ENCODE assay signal across 8 mouse cellular contexts in the genomic region with DNA sequence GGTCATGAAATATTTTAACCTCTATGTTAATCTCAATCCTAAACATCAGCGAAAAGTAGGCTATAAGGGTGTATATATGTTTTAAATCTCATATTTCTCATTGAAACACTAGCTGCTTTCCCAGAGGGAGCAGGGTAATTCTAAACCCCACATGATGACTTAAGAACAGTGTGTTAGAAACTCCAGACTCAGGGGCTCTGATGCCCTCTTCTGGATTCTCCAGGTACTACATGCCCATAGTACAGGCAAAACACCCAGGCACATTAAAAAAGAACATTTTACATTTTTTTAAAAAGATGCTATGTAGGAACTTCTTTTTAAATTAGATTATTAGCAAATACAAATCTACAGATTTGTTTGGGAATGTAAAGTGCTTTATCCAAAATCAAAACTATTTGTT. TPM values are rescaled to one million over a fixed set of nuclear protein-coding genes. Genes with fewer than 3 reads are reported as not detected.
A peak's percentile ranks its signal among the peaks of the same experiment; 100 is the strongest.
DNase-seq lines count a peak whose midpoint lies in the region; ATAC-seq lines count a peak whose summit lies in the region.

No protein-coding gene starts in this region.

- H3K4me3 ChIP-seq in embryonic facial prominence, embryonic 14.5 days (ENCODE audit: low read depth, low read length): no peak overlapping the region
- H3K4me3 ChIP-seq in limb, embryonic 11.5 days (ENCODE audit: low read depth, low read length): no peak overlapping the region

- peak; percentile 14 for DNase-seq in ovary, postnatal 10 days (ENCODE audit: low spot score)
- DNase-seq in ovary, adult 18-20 months (ENCODE audit: low spot score): no peak
- DNase-seq in adrenal gland, postnatal 14 days: peak; percentile 70
- DNase-seq in embryonic facial prominence, embryonic 14.5 days (ENCODE audit: low spot score): peak; percentile 83
- DNase-seq in induced T-regulatory cell, adult 2 months (ENCODE audit: low read depth): peak; percentile 90
- DNase-seq in limb, embryonic 11.5 days (ENCODE audit: low spot score): peak; percentile 81
- DNase-seq in retina, postnatal 1 day: peak; percentile 78

- H3K27ac ChIP-seq in embryonic facial prominence, embryonic 14.5 days (replicated peaks; ENCODE audit: low read depth, low read length): no peak overlapping the region
- H3K27ac ChIP-seq in limb, embryonic 11.5 days (replicated peaks; ENCODE audit: low read depth, low read length): no peak overlapping the region

- H3K9ac ChIP-seq in embryonic facial prominence, embryonic 14.5 days (ENCODE audit: low read depth, low read length): no peak overlapping the region
- H3K9ac ChIP-seq in limb, embryonic 11.5 days (ENCODE audit: low read length): no peak overlapping the region

- WGBS in embryonic facial prominence, embryonic 14.5 days: 11% methylated on average over 1 of the region's 1 CpGs
- WGBS in limb, embryonic 11.5 days: 53% methylated on average over 1 of the region's 1 CpGs

- peaks cover 9% of the 10 kb centered on the region for H3K4me1 ChIP-seq in embryonic facial prominence, embryonic 14.5 days (ENCODE audit: control insufficient read depth, insufficient read depth, low read length)
- H3K4me1 ChIP-seq in limb, embryonic 11.5 days (ENCODE audit: control insufficient read depth, insufficient read depth, low read length): peaks cover 8% of the 10 kb centered on the region; the same call in 1 of the 2 replicates

- no peak overlapping the region for H3K4me2 ChIP-seq in embryonic facial prominence, embryonic 14.5 days (ENCODE audit: low read depth, low read length)
- H3K4me2 ChIP-seq in limb, embryonic 11.5 days (ENCODE audit: low read depth, severe bottlenecking): no peak overlapping the region

- peaks cover 19% of the 10 kb centered on the region; the same call in 1 of the 2 replicates for H3K36me3 ChIP-seq in embryonic facial prominence, embryonic 14.5 days (ENCODE audit: control insufficient read depth, insufficient read depth, low read length)
- H3K36me3 ChIP-seq in limb, embryonic 11.5 days (ENCODE audit: control insufficient read depth, insufficient read depth, low read length): no peaks in the 10 kb centered on the region

- ATAC-seq in embryonic facial prominence, embryonic 14.5 days (ENCODE audit: low read depth): no peak
- ATAC-seq in limb, embryonic 11.5 days (ENCODE audit: insufficient number of reproducible peaks, low FRiP score, low TSS enrichment, low read depth): no peak
- ATAC-seq in monocyte, adult 5-6 weeks (replicated peaks; ENCODE audit: insufficient number of reproducible peaks, low FRiP score, low TSS enrichment, poor library complexity, severe bottlenecking): no peak

- no peaks in the 10 kb centered on the region for H3K27me3 ChIP-seq in embryonic facial prominence, embryonic 14.5 days (replicated peaks; ENCODE audit: control insufficient read depth, insufficient read depth, low read length)
- no peaks in the 10 kb centered on the region for H3K27me3 ChIP-seq in limb, embryonic 11.5 days (ENCODE audit: control insufficient read depth, insufficient read depth, low read length)

- no peaks in the 10 kb centered on the region for H3K9me3 ChIP-seq in embryonic facial prominence, embryonic 14.5 days (ENCODE audit: control insufficient read depth, low read length)
- no peaks in the 10 kb centered on the region for H3K9me3 ChIP-seq in limb, embryonic 11.5 days (ENCODE audit: control insufficient read depth, low read length)

RNA-seq across cellular contexts. Expression of a gene that starts 3.4 kb away (rescaled TPM):
- 11.0 and 13.9 TPM in 2 replicates for total RNA-seq in adrenal gland, postnatal 14 days (2021)
- 29.0 and 32.1 TPM in 2 replicates for polyA plus RNA-seq in embryonic facial prominence, embryonic 14.5 days (2014; fragmentation: Nextera tagmentation; extraction: Ambion mirVana)
- polyA plus RNA-seq in limb, embryonic 11.5 days (2014; fragmentation: Nextera tagmentation; extraction: Ambion mirVana): 38.5 and 38.7 TPM in 2 replicates
- total RNA-seq in monocyte, adult 5-6 weeks (2017): 8.4 to 15.0 TPM (median 11.8 TPM) in 3 replicates

RNA-seq across cellular contexts. Expression of a gene that starts 33.4 kb away (rescaled TPM):
- total RNA-seq in adrenal gland, postnatal 14 days (2021): 0.19 and 0.30 TPM in 2 replicates
- polyA plus RNA-seq in embryonic facial prominence, embryonic 14.5 days (2014; fragmentation: Nextera tagmentation; extraction: Ambion mirVana): 0.35 and 0.48 TPM in 2 replicates
- 0.38 and 0.43 TPM in 2 replicates for polyA plus RNA-seq in limb, embryonic 11.5 days (2014; fragmentation: Nextera tagmentation; extraction: Ambion mirVana)
- not detected in 3 replicates for total RNA-seq in monocyte, adult 5-6 weeks (2017)

RNA-seq across cellular contexts. Expression of a gene that starts 45.8 kb away (rescaled TPM):
- total RNA-seq in adrenal gland, postnatal 14 days (2021): 23.5 and 27.8 TPM in 2 replicates
- 37.5 and 40.2 TPM in 2 replicates for polyA plus RNA-seq in embryonic facial prominence, embryonic 14.5 days (2014; fragmentation: Nextera tagmentation; extraction: Ambion mirVana)
- 36.6 and 42.1 TPM in 2 replicates for polyA plus RNA-seq in limb, embryonic 11.5 days (2014; fragmentation: Nextera tagmentation; extraction: Ambion mirVana)
- 6.6 to 20.4 TPM (median 15.4 TPM) in 3 replicates for total RNA-seq in monocyte, adult 5-6 weeks (2017)
